Mouse (Mus musculus): Measurements from ENCODE around the gene Gm28043. TPM values are rescaled to one million over a fixed set of nuclear protein-coding genes. Genes with fewer than 3 reads are reported as not detected.

Gene Gm28043
- polyA plus RNA-seq, 1 experiment from 2014 or later, result 2.8 TPM

- H3K36me3 ChIP-seq, result peaks cover 83% of the 10 kb centered on the region
- no peak overlapping the region for H3K4me2 ChIP-seq (replicated peaks)
- H3K4me1 ChIP-seq, result no peaks in the 10 kb centered on the region
- no peaks in the 10 kb centered on the region for H3K27me3 ChIP-seq
- no peak for ATAC-seq (replicated peaks)
- H3K4me3 ChIP-seq, result no peak overlapping the region
- H3K27ac ChIP-seq (replicated peaks), result no peak overlapping the region
- 90% methylated on average over 5 of the region's 5 CpGs for WGBS
- no peak overlapping the region for H3K9ac ChIP-seq (replicated peaks)
- no peaks in the 10 kb centered on the region for H3K9me3 ChIP-seq
These were observed 14.3 kb downstream of the Gm28043 start for GRCm38 (mm10) chr17:29628946-29629345.

GRCm38 (mm10) chr17:29629620-29630019 lies 14.9 kb downstream of the Gm28043 start:
- H3K4me1 ChIP-seq, result no peaks in the 10 kb centered on the region
- no peak overlapping the region for H3K27ac ChIP-seq (replicated peaks)
- H3K4me2 ChIP-seq (replicated peaks), result no peak overlapping the region
- H3K9ac ChIP-seq (replicated peaks), result no peak overlapping the region
- WGBS, result 86% methylated on average over 5 of the region's 5 CpGs
- H3K9me3 ChIP-seq, result no peaks in the 10 kb centered on the region
- no peaks in the 10 kb centered on the region for H3K27me3 ChIP-seq
- ATAC-seq (replicated peaks), result no peak
- no peak overlapping the region for H3K4me3 ChIP-seq
- H3K36me3 ChIP-seq, result peaks cover 85% of the 10 kb centered on the region

- no peak for ATAC-seq (replicated peaks)
- H3K4me1 ChIP-seq, result peaks cover 4% of the 10 kb centered on the region; the same call in 1 of the 2 replicates
- no peak overlapping the region for H3K27ac ChIP-seq (replicated peaks)
- no peak overlapping the region for H3K4me3 ChIP-seq
- peaks cover 89% of the 10 kb centered on the region for H3K36me3 ChIP-seq
- WGBS, result 94% methylated on average over 11 of the region's 11 CpGs
- H3K9me3 ChIP-seq, result no peaks in the 10 kb centered on the region
- H3K27me3 ChIP-seq, result no peaks in the 10 kb centered on the region
- H3K4me2 ChIP-seq (replicated peaks), result no peak overlapping the region
- H3K9ac ChIP-seq (replicated peaks), result no peak overlapping the region
These were observed 17.6 kb downstream of the Gm28043 start for GRCm38 (mm10) chr17:29632312-29632711.

GRCm38 (mm10) chr17:29635492-29635891 lies 20.8 kb downstream of the Gm28043 start:
- H3K4me3 ChIP-seq, result no peak overlapping the region
- ATAC-seq (replicated peaks), result no peak
- WGBS, result 90% methylated on average over 8 of the region's 8 CpGs
- H3K27ac ChIP-seq (replicated peaks), result no peak overlapping the region
- peaks cover 4% of the 10 kb centered on the region; the same call in 1 of the 2 replicates for H3K4me1 ChIP-seq
- no peak overlapping the region for H3K4me2 ChIP-seq (replicated peaks)
- no peak overlapping the region for H3K9ac ChIP-seq (replicated peaks)
- H3K27me3 ChIP-seq, result no peaks in the 10 kb centered on the region
- H3K9me3 ChIP-seq, result no peaks in the 10 kb centered on the region
- peaks cover 87% of the 10 kb centered on the region for H3K36me3 ChIP-seq

GRCm38 (mm10) chr17:29636118-29636517 lies 21.4 kb downstream of the Gm28043 start:
- 72% methylated on average over 5 of the region's 5 CpGs for WGBS
- peaks cover 86% of the 10 kb centered on the region for H3K36me3 ChIP-seq
- ATAC-seq (replicated peaks), result no peak

GRCm38 (mm10) chr17:29637377-29637776 lies 22.7 kb downstream of the Gm28043 start:
- H3K4me3 ChIP-seq, result no peak overlapping the region
- no peak overlapping the region for H3K4me2 ChIP-seq (replicated peaks)
- WGBS, result 82% methylated on average over 4 of the region's 4 CpGs
- peaks cover 4% of the 10 kb centered on the region; the same call in 1 of the 2 replicates for H3K4me1 ChIP-seq
- ATAC-seq (replicated peaks), result 0 out of 2 replicates have a peak, but pooled peaks have one; percentile 23
- H3K9me3 ChIP-seq, result no peaks in the 10 kb centered on the region
- no peaks in the 10 kb centered on the region for H3K27me3 ChIP-seq
- H3K9ac ChIP-seq (replicated peaks), result no peak overlapping the region
- peaks cover 87% of the 10 kb centered on the region for H3K36me3 ChIP-seq
- H3K27ac ChIP-seq (replicated peaks), result no peak overlapping the region

More at GRCm38 (mm10) chr17:29636118-29636517, 21.4 kb downstream of the Gm28043 start:
- H3K4me1 ChIP-seq, result peaks cover 4% of the 10 kb centered on the region; the same call in 1 of the 2 replicates
- no peak overlapping the region for H3K4me3 ChIP-seq
- no peak overlapping the region for H3K4me2 ChIP-seq (replicated peaks)
- no peak overlapping the region for H3K27ac ChIP-seq (replicated peaks)
- no peak overlapping the region for H3K9ac ChIP-seq (replicated peaks)
- no peaks in the 10 kb centered on the region for H3K9me3 ChIP-seq
- H3K27me3 ChIP-seq, result no peaks in the 10 kb centered on the region

GRCm38 (mm10) chr17:29637895-29638294 lies 23.2 kb downstream of the Gm28043 start:
- Histone ChIP-seq H3K9ac (replicated peaks) (no peak overlapping the region), H3K9me3 (no peaks in the 10 kb centered on the region), H3K36me3 (peaks cover 84% of the 10 kb centered on the region), H3K4me3 (no peak overlapping the region), H3K4me1 (peaks cover 4% of the 10 kb centered on the region; the same call in 1 of the 2 replicates), H3K27ac (replicated peaks) (no peak overlapping the region), H3K27me3 (no peaks in the 10 kb centered on the region), H3K4me2 (replicated peaks) (no peak overlapping the region)
- no peak for ATAC-seq (replicated peaks)
- 80% methylated on average over 8 of the region's 8 CpGs for WGBS

GRCm38 (mm10) chr17:29640971-29641370 lies 26.3 kb downstream of the Gm28043 start:
- H3K27ac ChIP-seq (replicated peaks), result no peak overlapping the region
- WGBS, result 95% methylated on average over 11 of the region's 11 CpGs
- H3K4me1 ChIP-seq, result peaks cover 9% of the 10 kb centered on the region; the same call in 1 of the 2 replicates
- H3K4me2 ChIP-seq (replicated peaks), result no peak overlapping the region
- no peak overlapping the region for H3K4me3 ChIP-seq
- no peak overlapping the region for H3K9ac ChIP-seq (replicated peaks)
- no peaks in the 10 kb centered on the region for H3K27me3 ChIP-seq
- ATAC-seq (replicated peaks), result no peak
- no peaks in the 10 kb centered on the region for H3K9me3 ChIP-seq
- peaks cover 58% of the 10 kb centered on the region for H3K36me3 ChIP-seq

GRCm38 (mm10) chr17:29642219-29642618 lies 27.5 kb downstream of the Gm28043 start:
- 74% methylated on average over 3 of the region's 3 CpGs for WGBS
- no peak overlapping the region for H3K27ac ChIP-seq (replicated peaks)
- no peak overlapping the region for H3K9ac ChIP-seq (replicated peaks)
- no peak overlapping the region for H3K4me2 ChIP-seq (replicated peaks)
- H3K36me3 ChIP-seq, result peaks cover 46% of the 10 kb centered on the region
- H3K4me3 ChIP-seq, result no peak overlapping the region
- H3K4me1 ChIP-seq, result peaks cover 5% of the 10 kb centered on the region; the same call in 1 of the 2 replicates
- no peaks in the 10 kb centered on the region for H3K9me3 ChIP-seq
- no peak for ATAC-seq (replicated peaks)
- no peaks in the 10 kb centered on the region for H3K27me3 ChIP-seq

GRCm38 (mm10) chr17:29658249-29658648 lies 43.6 kb downstream of the Gm28043 start:
- Histone ChIP-seq H3K9ac (replicated peaks) (no peak overlapping the region), H3K9me3 (no peaks in the 10 kb centered on the region), H3K4me1 (peaks cover 15% of the 10 kb centered on the region), H3K27me3 (no peaks in the 10 kb centered on the region), H3K4me3 (no peak overlapping the region), H3K36me3 (peaks cover 4% of the 10 kb centered on the region; the same call in 1 of the 2 replicates), H3K27ac (replicated peaks) (no peak overlapping the region), H3K4me2 (replicated peaks) (no peak overlapping the region)
- ATAC-seq (replicated peaks), result no peak
- WGBS, result 83% methylated on average over 2 of the region's 2 CpGs

GRCm38 (mm10) chr17:29660076-29660761 lies 45.5 kb downstream of the Gm28043 start, which contains the start of gene Cmtr1:
Gene Cmtr1 (plus strand): TSS chr17:29660595.
- peak within 1 kb of the TSS; percentile 75 for H3K4me3 ChIP-seq
- peak; percentile 97 for ATAC-seq (replicated peaks)
- peak within 1 kb of the TSS; percentile 87 for H3K27ac ChIP-seq (replicated peaks)
- under 1% methylated on average over 40 of the region's 41 CpGs for WGBS
- H3K9ac ChIP-seq (replicated peaks), result peak within 1 kb of the TSS; percentile 94
- H3K4me2 ChIP-seq (replicated peaks), result peak within 1 kb of the TSS; percentile 75
- H3K27me3 ChIP-seq, result no peaks in the 10 kb centered on the region
- H3K9me3 ChIP-seq, result no peaks in the 10 kb centered on the region
- H3K36me3 ChIP-seq, result peaks cover 5% of the 10 kb centered on the region; the same call in 1 of the 2 replicates
- peaks cover 15% of the 10 kb centered on the region for H3K4me1 ChIP-seq

GRCm38 (mm10) chr17:29660762-29661391 lies 46.2 kb downstream of the Gm28043 start:
- Histone ChIP-seq H3K27me3 (no peaks in the 10 kb centered on the region), H3K9ac (replicated peaks) (peak overlapping the region; percentile 94), H3K9me3 (no peaks in the 10 kb centered on the region), H3K27ac (replicated peaks) (peak overlapping the region; percentile 87), H3K4me2 (replicated peaks) (peak overlapping the region; percentile 75), H3K4me3 (peak overlapping the region; percentile 75), H3K36me3 (peaks cover 5% of the 10 kb centered on the region; the same call in 1 of the 2 replicates), H3K4me1 (peaks cover 15% of the 10 kb centered on the region)
- under 1% methylated on average over 41 of the region's 41 CpGs for WGBS
- ATAC-seq (replicated peaks), result no peak; the same call in 1 of the 2 replicates
